Comparison of ENCODE assay signal across 8 mouse cellular contexts in the genomic region with DNA sequence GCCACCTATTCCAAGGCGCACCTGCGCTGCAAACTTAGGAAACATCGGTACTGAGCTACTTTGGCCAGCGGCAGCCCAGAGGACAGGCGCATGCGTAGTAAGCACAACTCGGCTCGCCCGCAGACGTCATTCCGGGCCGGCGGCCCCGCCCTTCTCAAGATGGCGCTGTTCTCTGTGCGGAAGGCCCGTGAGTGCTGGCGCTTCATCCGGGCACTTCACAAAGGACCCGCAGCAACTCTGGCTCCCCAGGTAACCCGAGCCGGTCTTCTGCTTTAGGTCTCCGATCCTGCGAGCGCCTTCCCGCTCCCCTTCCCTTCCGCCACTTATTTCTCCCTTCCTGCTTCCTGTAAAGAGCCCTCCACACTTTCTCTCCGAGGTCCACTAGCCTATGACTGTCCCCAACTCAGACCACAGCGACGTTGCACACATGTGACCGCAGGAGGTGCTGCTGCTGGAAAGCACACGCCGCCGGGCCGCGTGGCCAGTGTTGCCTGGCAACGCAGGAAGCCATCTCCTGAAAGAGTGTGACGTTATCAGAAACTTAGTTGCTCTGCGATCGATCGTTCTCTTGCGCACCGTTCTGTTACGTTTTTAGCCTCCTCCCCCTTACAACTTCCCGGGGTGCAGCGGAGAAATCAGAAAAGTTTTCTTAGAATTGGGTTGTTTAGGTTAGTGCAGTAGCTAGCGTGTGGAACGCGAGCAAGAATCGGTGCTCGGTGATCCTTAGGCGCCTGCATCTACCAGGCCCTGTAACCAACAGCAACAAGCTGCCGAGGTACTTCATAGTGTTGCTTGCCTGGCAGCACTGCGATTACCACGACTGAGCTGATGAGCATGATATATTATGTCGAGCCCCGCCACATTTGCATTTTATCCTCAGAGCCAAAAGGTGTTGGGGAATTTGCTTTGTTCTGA. TPM values are rescaled to one million over a fixed set of nuclear protein-coding genes. Genes with fewer than 3 reads are reported as not detected.
DNase-seq lines count a peak whose midpoint lies in the region; ATAC-seq lines count a peak whose summit lies in the region.

A gene (plus strand): TSS at position 129 of the 915 bp plus-strand sequence.

- DNase-seq in adipocyte (ENCODE audit: low spot score): peak; percentile 95
- peak; percentile 97 for DNase-seq in embryo, embryonic 10 days (ENCODE audit: low spot score)
- peak; percentile 93 for DNase-seq in gastrocnemius, postnatal 10 days
- DNase-seq in induced T-regulatory cell, adult 2 months (ENCODE audit: low read depth): peak; percentile 95
- DNase-seq in left cerebral cortex, adult 9 months (ENCODE audit: low spot score in 2 of 2): peak; percentile 84 to 96
- peak; percentile 94 for DNase-seq in right cerebral cortex, postnatal 14 days
- DNase-seq in urinary bladder, postnatal 36 days (ENCODE audit: low spot score in 2 of 2): peak; percentile 92 to 93

- ATAC-seq in megakaryocyte progenitor cell, adult 5-6 weeks (replicated peaks; ENCODE audit: poor library complexity): peak; percentile 95

RNA-seq across cellular contexts. Expression of the gene that starts here (rescaled TPM):
- total RNA-seq in gastrocnemius, postnatal 10 days (2021): 1 to 10 TPM; 5.1 to 7.2 TPM
- total RNA-seq in megakaryocyte progenitor cell, adult 5-6 weeks (2015): 3.8 TPM in 2 replicates
- 5.5 and 8.9 TPM in 2 replicates for total RNA-seq in megakaryocyte progenitor cell, adult 5-6 weeks (2017)

Comparison
In these comparisons a context has a peak if more than half of its experiments do, and no peak if none do; other contexts are left out.
1. Peak in every context shown above with its lines: DNase-seq and ATAC-seq.